Mouse (Mus musculus): Measurements from ENCODE around the gene Rpn1. TPM values are rescaled to one million over a fixed set of nuclear protein-coding genes. Genes with fewer than 3 reads are reported as not detected.

Rpn1 gene
- total and polyA plus RNA-seq, 2 experiments from 2014 or later: 192 to 248 TPM

GRCm38 (mm10) chr6:88145793-88146192 lies 61.5 kb downstream of the Rpn1 start:
- 70% methylated on average over 4 of the region's 4 CpGs for WGBS

GRCm38 (mm10) chr6:88146576-88146975 lies 62.3 kb downstream of the Rpn1 start:
- TF ChIP-seq CTCF (IDR thresholded peaks at IDR 0.05; ENCODE audit: low read depth): no peak
- Histone ChIP-seq H3K36me3 (ENCODE audit: insufficient read depth) (no peaks in the 10 kb centered on the region), H3K9me3 (ENCODE audit: low read length) (no peaks in the 10 kb centered on the region), H3K27me3 (ENCODE audit: insufficient read depth, low read length) (no peaks in the 10 kb centered on the region), H3K4me3 (ENCODE audit: low read depth, low read length) (no peak overlapping the region), H3K9ac (no peak overlapping the region), H3K27ac (ENCODE audit: low read depth, low read length) (no peak overlapping the region), H3K4me2 (ENCODE audit: low read depth) (no peak overlapping the region), H3K4me1 (ENCODE audit: insufficient read depth) (no peaks in the 10 kb centered on the region)
- 80% methylated on average over 8 of the region's 8 CpGs for WGBS
- ATAC-seq (no peak), DNase-seq (no peak)

More at GRCm38 (mm10) chr6:88145793-88146192, 61.5 kb downstream of the Rpn1 start:
- no peak for DNase-seq
- no peak for ATAC-seq
- TF ChIP-seq CTCF (IDR thresholded peaks at IDR 0.05; ENCODE audit: low read depth): no peak
- Histone ChIP-seq H3K36me3 (ENCODE audit: insufficient read depth) (no peaks in the 10 kb centered on the region), H3K27ac (ENCODE audit: low read depth, low read length) (no peak overlapping the region), H3K9ac (no peak overlapping the region), H3K27me3 (ENCODE audit: insufficient read depth, low read length) (no peaks in the 10 kb centered on the region), H3K4me1 (ENCODE audit: insufficient read depth) (no peaks in the 10 kb centered on the region), H3K4me3 (ENCODE audit: low read depth, low read length) (no peak overlapping the region), H3K4me2 (ENCODE audit: low read depth) (no peak overlapping the region), H3K9me3 (ENCODE audit: low read length) (no peaks in the 10 kb centered on the region)

GRCm38 (mm10) chr6:88147411-88148003 lies 63.2 kb downstream of the Rpn1 start:
- H3K4me3 ChIP-seq (ENCODE audit: low read depth, low read length): no peak overlapping the region
- no peaks in the 10 kb centered on the region for H3K36me3 ChIP-seq (ENCODE audit: insufficient read depth)
- ATAC-seq (peak; percentile 18; the same call in 1 of the 2 replicates), DNase-seq (no peak)
- H3K9me3 ChIP-seq (ENCODE audit: low read length): no peaks in the 10 kb centered on the region
- no peak overlapping the region for H3K9ac ChIP-seq
- H3K27me3 ChIP-seq (ENCODE audit: insufficient read depth, low read length): no peaks in the 10 kb centered on the region
- H3K27ac ChIP-seq (ENCODE audit: low read depth, low read length): no peak overlapping the region
- no peaks in the 10 kb centered on the region for H3K4me1 ChIP-seq (ENCODE audit: insufficient read depth)
- H3K4me2 ChIP-seq (ENCODE audit: low read depth): no peak overlapping the region
- 60% methylated on average over 16 of the region's 16 CpGs for whole genome bisulfite sequencing
- TF ChIP-seq CTCF (IDR thresholded peaks at IDR 0.05; ENCODE audit: low read depth): no peak

DNA sequence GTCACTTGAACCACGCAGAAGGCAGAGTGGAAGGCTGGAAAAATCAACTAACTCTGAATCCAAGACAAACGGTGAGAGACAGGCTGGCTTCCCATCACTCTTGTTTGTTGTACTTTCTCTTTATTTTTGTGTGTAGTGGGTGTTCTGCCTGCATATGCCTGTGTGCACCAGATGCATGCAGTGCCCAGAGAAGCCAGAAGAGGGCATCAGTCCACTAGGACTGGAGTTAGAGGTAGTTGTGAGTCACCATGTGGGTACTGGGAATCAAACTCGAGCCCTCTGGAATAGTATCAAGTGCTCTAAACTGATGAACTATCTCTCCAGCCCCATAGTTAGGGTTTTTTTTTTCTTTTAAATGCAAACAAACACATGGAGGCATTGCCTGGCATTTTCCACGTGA lies 67.1 kb downstream of the Rpn1 start:
- H3K4me1 ChIP-seq (ENCODE audit: insufficient read depth): no peaks in the 10 kb centered on the region
- no peaks in the 10 kb centered on the region for H3K36me3 ChIP-seq (ENCODE audit: insufficient read depth)
- no peak overlapping the region for H3K4me2 ChIP-seq (ENCODE audit: low read depth)
- H3K4me3 ChIP-seq (ENCODE audit: low read depth, low read length): no peak overlapping the region
- TF ChIP-seq CTCF (IDR thresholded peaks at IDR 0.05; ENCODE audit: low read depth): no peak
- no peak overlapping the region for H3K27ac ChIP-seq (ENCODE audit: low read depth, low read length)
- H3K9me3 ChIP-seq (ENCODE audit: low read length): no peaks in the 10 kb centered on the region
- no peak overlapping the region for H3K9ac ChIP-seq
- DNase-seq (no peak), ATAC-seq (no peak)
- no peaks in the 10 kb centered on the region for H3K27me3 ChIP-seq (ENCODE audit: insufficient read depth, low read length)
- WGBS: 78% methylated on average over 4 of the region's 4 CpGs

DNA sequence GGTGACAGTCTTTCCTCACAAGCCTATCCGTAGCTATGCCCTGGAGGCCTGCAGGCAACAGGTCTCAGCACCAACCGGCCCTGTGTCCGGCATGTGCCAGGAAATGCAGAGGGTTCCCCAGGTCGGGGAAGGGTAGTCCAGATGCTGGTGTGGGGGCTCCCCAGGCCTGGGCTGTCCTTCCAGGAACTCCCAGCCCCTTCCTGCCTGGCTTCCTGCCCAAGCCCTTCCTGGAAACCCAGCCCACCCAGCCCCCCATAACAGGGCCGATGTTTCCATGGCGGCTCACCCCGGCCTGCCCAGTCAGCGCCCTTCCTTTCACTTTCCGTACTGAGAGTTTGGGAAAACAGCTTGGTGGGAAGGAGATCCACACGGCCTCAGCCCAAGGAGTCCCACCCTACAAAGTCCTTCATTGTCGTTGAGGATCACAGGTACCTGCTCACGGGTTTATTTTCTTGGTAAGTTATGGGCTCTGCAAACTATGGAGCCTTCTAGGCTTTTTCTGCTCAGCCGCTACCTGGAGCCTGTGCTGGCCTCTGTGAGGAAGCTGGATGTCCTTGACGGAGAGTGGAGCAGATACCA lies 67.9 kb downstream of the Rpn1 start:
- Histone ChIP-seq H3K9me3 (ENCODE audit: low read length) (no peaks in the 10 kb centered on the region), H3K27ac (ENCODE audit: low read depth, low read length) (no peak overlapping the region), H3K4me1 (ENCODE audit: insufficient read depth) (no peaks in the 10 kb centered on the region), H3K4me2 (ENCODE audit: low read depth) (no peak overlapping the region), H3K4me3 (ENCODE audit: low read depth, low read length) (no peak overlapping the region), H3K9ac (no peak overlapping the region), H3K27me3 (ENCODE audit: insufficient read depth, low read length) (no peaks in the 10 kb centered on the region), H3K36me3 (ENCODE audit: insufficient read depth) (no peaks in the 10 kb centered on the region)
- no peak for DNase-seq
- TF ChIP-seq CTCF (IDR thresholded peaks at IDR 0.05; ENCODE audit: low read depth): no peak
- no peak for ATAC-seq
- WGBS: 81% methylated on average over 14 of the region's 14 CpGs

DNA sequence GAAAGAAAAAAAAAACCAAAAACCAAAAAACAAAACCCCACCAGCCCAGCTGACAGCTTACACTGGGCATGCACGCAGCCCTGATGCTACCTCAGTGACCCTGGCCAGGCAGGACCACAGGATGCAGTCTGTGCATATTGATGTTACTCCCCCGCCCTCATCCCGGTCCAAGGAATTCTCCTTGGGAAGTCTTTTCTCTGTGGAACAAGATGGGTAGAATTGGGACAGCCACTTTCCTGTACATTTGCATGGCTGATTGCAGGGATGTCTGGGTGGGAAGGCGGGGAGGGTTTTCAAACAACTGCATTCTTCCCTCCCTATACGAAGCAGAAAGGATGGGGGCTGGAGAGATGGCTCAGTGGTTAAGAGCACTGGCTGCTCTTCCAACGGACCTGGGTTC lies 68.7 kb downstream of the Rpn1 start:
- no peaks in the 10 kb centered on the region for H3K9me3 ChIP-seq (ENCODE audit: low read length)
- DNase-seq: no peak
- H3K4me3 ChIP-seq (ENCODE audit: low read depth, low read length): no peak overlapping the region
- H3K9ac ChIP-seq: no peak overlapping the region
- no peak overlapping the region for H3K27ac ChIP-seq (ENCODE audit: low read depth, low read length)
- H3K36me3 ChIP-seq (ENCODE audit: insufficient read depth): no peaks in the 10 kb centered on the region
- no peaks in the 10 kb centered on the region for H3K4me1 ChIP-seq (ENCODE audit: insufficient read depth)
- no peaks in the 10 kb centered on the region for H3K27me3 ChIP-seq (ENCODE audit: insufficient read depth, low read length)
- H3K4me2 ChIP-seq (ENCODE audit: low read depth): no peak overlapping the region
- WGBS: 73% methylated on average over 6 of the region's 6 CpGs
- ATAC-seq: no peak
- TF ChIP-seq CTCF (IDR thresholded peaks at IDR 0.05; ENCODE audit: low read depth): no peak

Small RNAs within 50 kb of the gene (microRNA-seq; reads per million reads assigned to microRNA genes)
- 0 reads per million in 2 experiments for gene Mir6376

Other genes with a start within 250 kb of the Rpn1 start
- 1.7 and 4.7 TPM in 2 replicates for gene Gm45140, start 248.7 kb upstream of the Rpn1 start, total RNA-seq (2014; rRNA removed)
- gene Gm45140, start 248.7 kb upstream of the Rpn1 start, polyA plus RNA-seq (2015; fragmentation: Nextera tagmentation; extraction: Ambion mirVana): 1.0 and 2.0 TPM in 2 replicates
- gene Isy1, start 245.7 kb upstream of the Rpn1 start, total RNA-seq (2014; rRNA removed): 30.1 and 31.5 TPM in 2 replicates
- 28.2 and 28.5 TPM in 2 replicates for gene Isy1, start 245.7 kb upstream of the Rpn1 start, polyA plus RNA-seq (2015; fragmentation: Nextera tagmentation; extraction: Ambion mirVana)
- gene Cnbp, start 233.4 kb upstream of the Rpn1 start, total RNA-seq (2014; rRNA removed): 244 and 321 TPM in 2 replicates
- gene Cnbp, start 233.4 kb upstream of the Rpn1 start, polyA plus RNA-seq (2015; fragmentation: Nextera tagmentation; extraction: Ambion mirVana): 684 and 687 TPM in 2 replicates
- 171 and 186 TPM in 2 replicates for gene Copg1, start 196.7 kb upstream of the Rpn1 start, total RNA-seq (2014; rRNA removed)
- 163 and 180 TPM in 2 replicates for gene Copg1, start 196.7 kb upstream of the Rpn1 start, polyA plus RNA-seq (2015; fragmentation: Nextera tagmentation; extraction: Ambion mirVana)
- gene Hmces, start 170.5 kb upstream of the Rpn1 start, total RNA-seq (2014; rRNA removed): 25.7 and 42.5 TPM in 2 replicates
- gene Hmces, start 170.5 kb upstream of the Rpn1 start, polyA plus RNA-seq (2015; fragmentation: Nextera tagmentation; extraction: Ambion mirVana): 40.4 and 45.2 TPM in 2 replicates
- 16.7 and 26.7 TPM in 2 replicates for gene H1fx, start 102.8 kb upstream of the Rpn1 start, total RNA-seq (2014; rRNA removed)
- 66.3 and 68.6 TPM in 2 replicates for gene H1fx, start 102.8 kb upstream of the Rpn1 start, polyA plus RNA-seq (2015; fragmentation: Nextera tagmentation; extraction: Ambion mirVana)
- 75.9 and 88.9 TPM in 2 replicates for gene Rab7, start 39.2 kb upstream of the Rpn1 start, total RNA-seq (2014; rRNA removed)
- gene Rab7, start 39.2 kb upstream of the Rpn1 start, polyA plus RNA-seq (2015; fragmentation: Nextera tagmentation; extraction: Ambion mirVana): 360 and 367 TPM in 2 replicates
- 1.2 and 2.3 TPM in 2 replicates for gene Gata2, start 109.4 kb downstream of the Rpn1 start, total RNA-seq (2014; rRNA removed)
- 4.6 and 5.6 TPM in 2 replicates for gene Gata2, start 109.4 kb downstream of the Rpn1 start, polyA plus RNA-seq (2015; fragmentation: Nextera tagmentation; extraction: Ambion mirVana)
- gene Dnajb8, start 137.8 kb downstream of the Rpn1 start, total RNA-seq (2014; rRNA removed): not detected in 2 replicates
- not detected in 2 replicates for gene Dnajb8, start 137.8 kb downstream of the Rpn1 start, polyA plus RNA-seq (2015; fragmentation: Nextera tagmentation; extraction: Ambion mirVana)

Measured in forebrain, postnatal 0 days (tissue).